Mouse (Mus musculus) yolk sac, embryonic 10.5 days (tissue): ENCODE results near the gene Vmn1r37.
"Not testable (repeated sequence)": the region's sequence is repeated elsewhere in the genome, so short reads cannot be mapped to it uniquely, and the experiment has no call there.

Experiments used
- DNase-seq: peaks from one replicate; pipeline ENCODE4 v3.0.0-alpha.2; 2017; ENCODE audit warnings: low spot score

Gene Vmn1r37

DNA sequence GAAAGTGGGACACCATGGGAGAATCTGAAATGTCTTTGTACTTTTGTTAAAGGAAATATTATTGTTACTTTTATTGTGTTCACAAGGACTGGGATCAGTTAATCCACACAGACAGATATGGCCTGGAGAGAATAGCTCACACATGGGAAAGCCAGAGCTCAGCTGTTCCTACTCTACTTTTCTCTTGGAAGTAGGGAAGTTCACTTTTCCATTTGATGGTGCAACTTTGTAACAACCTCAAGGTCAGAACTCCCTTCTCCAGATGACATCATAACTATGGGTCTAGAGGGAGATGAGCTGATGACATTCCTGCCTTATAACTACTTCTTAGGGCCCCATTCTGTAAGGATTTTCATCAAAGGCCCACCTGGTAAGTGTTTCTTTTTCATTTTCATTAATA, at the start of gene Vmn1r37:
Gene Vmn1r37, plus strand, starts transcription at position 301 of the 400 bp plus-strand sequence.
- DNase-seq = not testable (repeated sequence)

DNA sequence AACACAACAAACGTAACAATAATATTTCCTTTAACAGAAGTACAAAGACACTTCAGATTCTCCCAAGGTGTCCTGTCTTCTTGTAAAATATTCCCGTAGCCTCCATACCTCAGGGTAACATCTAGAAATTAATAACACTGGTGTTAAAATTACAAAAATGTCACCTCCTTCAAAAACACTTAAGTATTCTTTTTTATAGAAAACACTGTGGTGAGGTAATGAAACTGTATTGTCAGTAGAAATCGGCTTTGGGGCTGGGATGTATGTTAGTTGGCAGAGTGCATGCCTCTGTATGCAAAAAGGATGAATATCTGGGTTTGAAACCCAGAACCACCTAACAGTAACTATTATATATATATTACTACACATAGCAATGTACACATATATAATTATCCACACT, 43.4 kb upstream of the Vmn1r37 start, which contains the start of gene Vmn1r35:
Gene Vmn1r35, minus strand, starts transcription at position 101 of the 400 bp plus-strand sequence.
- DNase-seq = no peak

DNA sequence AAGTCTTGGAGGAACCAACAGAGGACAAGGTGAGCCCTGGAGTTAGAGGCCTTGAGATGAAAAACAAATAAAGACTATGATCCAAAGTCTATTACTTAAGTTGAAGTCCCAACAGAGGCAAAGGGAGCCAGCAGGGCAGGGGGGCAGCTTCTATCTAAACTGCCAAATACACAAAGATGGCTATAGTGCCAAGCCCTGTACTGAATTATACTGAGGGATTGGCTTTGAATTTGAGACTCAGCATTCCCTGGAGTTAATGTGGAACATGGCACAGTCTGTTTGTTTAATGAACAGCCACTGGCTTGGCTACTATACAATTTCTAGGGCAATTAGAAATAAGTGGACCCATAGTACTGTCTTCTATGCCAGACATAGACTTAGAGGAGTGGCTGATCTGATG, 20.3 kb upstream of the Vmn1r37 start:
- DNase-seq = no peak

DNA sequence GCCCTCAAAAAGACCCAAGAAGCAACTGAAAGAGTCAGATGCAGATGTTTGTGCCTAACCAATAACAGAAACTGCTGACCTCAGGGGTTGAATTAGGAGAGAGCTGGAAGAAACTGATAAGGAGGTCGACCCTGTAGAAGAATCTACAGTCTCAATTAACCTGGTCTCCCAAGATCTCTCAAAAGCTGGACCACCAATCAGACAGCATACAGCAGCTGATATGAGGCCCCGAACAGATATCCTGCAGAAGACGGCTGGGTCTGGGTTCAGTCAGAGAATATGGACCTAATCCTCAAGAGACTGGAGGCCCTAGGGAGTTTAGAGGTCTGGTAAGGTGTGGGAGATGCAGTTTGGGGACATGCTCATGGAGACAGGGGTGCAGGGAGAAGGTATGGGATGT, 15.3 kb upstream of the Vmn1r37 start:
- DNase-seq = no peak

DNA sequence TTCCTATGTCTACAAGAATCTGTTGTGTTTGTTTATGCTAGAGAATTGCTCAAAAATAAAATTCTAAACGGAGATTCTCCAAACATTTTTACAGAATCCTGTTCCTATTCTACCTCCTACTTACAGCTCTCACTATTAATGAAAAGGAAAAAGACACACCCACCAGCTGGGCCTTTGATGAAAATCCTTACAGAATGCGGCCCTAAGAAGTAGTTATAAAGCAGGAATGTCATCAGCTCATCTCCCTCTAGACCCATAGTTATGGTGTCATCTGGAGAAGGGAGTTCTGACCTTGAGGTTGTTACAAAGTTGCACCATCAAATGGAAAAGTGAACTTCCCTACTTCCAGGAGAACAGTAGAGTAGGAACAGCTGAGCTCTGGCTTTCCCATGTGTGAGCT, 10.1 kb upstream of the Vmn1r37 start, which contains the start of gene Vmn1r36:
Gene Vmn1r36, minus strand, starts transcription at position 101 of the 400 bp plus-strand sequence.
- not testable (repeated sequence) for DNase-seq

DNA sequence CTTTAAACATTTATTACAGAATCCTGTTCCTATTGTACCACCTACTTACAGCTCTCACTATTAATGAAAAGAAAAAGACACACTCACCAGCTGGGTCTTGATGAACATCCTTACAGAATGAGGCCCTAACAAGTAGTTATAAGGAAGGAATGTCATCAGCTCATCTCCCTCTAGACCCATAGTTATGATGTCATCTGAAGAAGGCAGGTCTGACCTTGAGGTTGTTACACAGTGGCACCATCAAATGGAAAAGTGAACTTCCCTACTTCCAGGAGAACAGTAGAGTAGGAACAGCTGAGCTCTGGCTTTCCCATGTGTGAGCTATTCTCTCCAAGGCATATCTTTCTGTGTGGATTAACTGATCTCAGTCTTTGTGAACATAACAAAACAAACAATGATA, 53.3 kb downstream of the Vmn1r37 start, which contains the start of gene Vmn1r38:
Gene Vmn1r38, minus strand, starts transcription at position 101 of the 400 bp plus-strand sequence.
- DNase-seq = not testable (repeated sequence)
